Mouse (Mus musculus) kidney, adult 2 months (tissue): ENCODE results near the gene Dhx33. TPM values are rescaled to one million over a fixed set of nuclear protein-coding genes. Genes with fewer than 3 reads are reported as not detected.

Experiments used
- DNase-seq: peaks from one replicate; pipeline ENCODE4 v3.0.0; 2021
- H3K27ac ChIP-seq: fragments of 200-500 bp; 2 replicates; pipeline ENCODE4 v1.5.1; 2012; ENCODE audit warnings: low read depth, low read length, control low read depth, inconsistent platforms; ENCODE audit not compliant: insufficient read depth
- H3K27me3 ChIP-seq: fragments of 200-500 bp; replicated peaks from 2 replicates; pipeline ENCODE4 v1.6.1; 2012; ENCODE audit warnings: mild to moderate bottlenecking, moderate library complexity, low read length, inconsistent platforms; ENCODE audit not compliant: control insufficient read depth, insufficient read depth
- H3K36me3 ChIP-seq: fragments of 200-500 bp; 2 replicates; pipeline ENCODE4 v1.6.1; 2012; ENCODE audit warnings: mild to moderate bottlenecking, moderate library complexity, low read length, inconsistent platforms; ENCODE audit not compliant: control insufficient read depth, insufficient read depth
- H3K4me1 ChIP-seq: fragments of 200-500 bp; 2 replicates; pipeline ENCODE4 v1.6.1; 2011; ENCODE audit warnings: low read length; ENCODE audit not compliant: control insufficient read depth, insufficient read depth
- H3K4me3 ChIP-seq: fragments of 200-500 bp; 2 replicates; pipeline ENCODE4 v1.5.1; 2011; ENCODE audit warnings: mild to moderate bottlenecking, low read depth, low read length, control low read depth; ENCODE audit not compliant: insufficient read depth
- CTCF ChIP-seq: fragments of 200-500 bp; conservative IDR thresholded peaks from 2 replicates; pipeline ENCODE4 v1.5.1; 2011; ENCODE audit warnings: low read depth, mild to moderate bottlenecking, control low read depth, low read length, moderate library complexity, mixed read lengths; ENCODE audit not compliant: insufficient read depth, insufficient read length
- POLR2A ChIP-seq: fragments of 200-500 bp; IDR thresholded peaks from one replicate; pipeline ENCODE4 v1.6.1; 2011; ENCODE audit warnings: low read depth, low read length, control low read depth
- WGBS: fragments of 180-500 bp; shearing (Covaris S2); methylation state at CpG from one replicate; pipeline ENCODE4 v1.1.7; 2018; 5-methylcytosine and 5-hydroxymethylcytosine counted together
- polyA plus RNA-seq: library from polyadenylated mRNA; depleted of rRNA; stranded (reverse); fragments of >200 nt; gene quantifications from 2 replicates; pipeline ENCODE4 v1.2.3, GENCODE M21; 2012; rRNA removed

The Dhx33 gene
- polyA plus RNA-seq, 1 experiment: 14.9 TPM

- Histone ChIP-seq H3K4me3 (no peak overlapping the region), H3K27me3 (no peaks in the 10 kb centered on the region), H3K4me1 (no peaks in the 10 kb centered on the region), H3K27ac (no peak overlapping the region), H3K36me3 (peaks cover 30% of the 10 kb centered on the region)
- no peak for TF ChIP-seq CTCF
- TF ChIP-seq POLR2A: no peak
- DNase-seq: no peak
- WGBS: 86% methylated on average over 7 of the region's 7 CpGs
These were observed 60.6 kb downstream of the Dhx33 start for GRCm38 (mm10) chr11:70943651-70944050.

- H3K4me3 ChIP-seq: no peak overlapping the region
- no peak for DNase-seq
- no peak for TF ChIP-seq POLR2A
- 0 out of 2 replicates have a peak, but pooled peaks have one; percentile 4 for TF ChIP-seq CTCF
- H3K4me1 ChIP-seq: no peaks in the 10 kb centered on the region
- H3K36me3 ChIP-seq: peaks cover 29% of the 10 kb centered on the region
- H3K27me3 ChIP-seq: no peaks in the 10 kb centered on the region
- H3K27ac ChIP-seq: no peak overlapping the region
- 91% methylated on average over 1 of the region's 1 CpGs for WGBS
These were observed 61.6 kb downstream of the Dhx33 start for GRCm38 (mm10) chr11:70942596-70942995.

- H3K36me3 ChIP-seq: peaks cover 12% of the 10 kb centered on the region
- no peak for DNase-seq
- H3K4me1 ChIP-seq: no peaks in the 10 kb centered on the region
- H3K4me3 ChIP-seq: no peak overlapping the region
- no peaks in the 10 kb centered on the region for H3K27me3 ChIP-seq
- H3K27ac ChIP-seq: no peak overlapping the region
- TF ChIP-seq POLR2A: no peak
- no peak for TF ChIP-seq CTCF
- 90% methylated on average over 7 of the region's 7 CpGs for WGBS
These were observed 68.9 kb downstream of the Dhx33 start for GRCm38 (mm10) chr11:70935316-70935715.

Other genes with a start within 250 kb of the Dhx33 start
- 1.7 and 2.4 TPM in 2 replicates for gene Zfp3, start 240.2 kb downstream of the Dhx33 start, polyA plus RNA-seq
- gene Scimp, start 191.9 kb downstream of the Dhx33 start, polyA plus RNA-seq: 1.7 and 2.4 TPM in 2 replicates
- 3.7 and 4.7 TPM in 2 replicates for gene Rabep1, start 159.7 kb downstream of the Dhx33 start, polyA plus RNA-seq
- 23.0 and 23.7 TPM in 2 replicates for gene Nup88, start 34.5 kb downstream of the Dhx33 start, polyA plus RNA-seq
- 55.3 and 57.2 TPM in 2 replicates for gene Rpain, start 34.2 kb downstream of the Dhx33 start, polyA plus RNA-seq
- 111 and 138 TPM in 2 replicates for gene C1qbp, start 21.4 kb downstream of the Dhx33 start, polyA plus RNA-seq
- 2.2 and 4.1 TPM in 2 replicates for gene Mis12, start 15.2 kb upstream of the Dhx33 start, polyA plus RNA-seq
- 14.2 and 20.1 TPM in 2 replicates for gene Derl2, start 15.4 kb upstream of the Dhx33 start, polyA plus RNA-seq
- 0.45 and 0.83 TPM in 2 replicates for gene 6330403K07Rik, start 29.1 kb upstream of the Dhx33 start, polyA plus RNA-seq
- 0.04 and 0.08 TPM in 2 replicates for gene Nlrp1a, start 140.3 kb upstream of the Dhx33 start, polyA plus RNA-seq
- gene Nlrp1b, start 226.3 kb upstream of the Dhx33 start, polyA plus RNA-seq: 0.22 and 0.23 TPM in 2 replicates